Mouse (Mus musculus): ENCODE measurements around the gene Dusp3. TPM values are rescaled to one million over a fixed set of nuclear protein-coding genes. Genes with fewer than 3 reads are reported as not detected.

The Dusp3 gene
- polyA plus RNA-seq, 1 experiment from 2014 or later, result 29.7 TPM

DNA sequence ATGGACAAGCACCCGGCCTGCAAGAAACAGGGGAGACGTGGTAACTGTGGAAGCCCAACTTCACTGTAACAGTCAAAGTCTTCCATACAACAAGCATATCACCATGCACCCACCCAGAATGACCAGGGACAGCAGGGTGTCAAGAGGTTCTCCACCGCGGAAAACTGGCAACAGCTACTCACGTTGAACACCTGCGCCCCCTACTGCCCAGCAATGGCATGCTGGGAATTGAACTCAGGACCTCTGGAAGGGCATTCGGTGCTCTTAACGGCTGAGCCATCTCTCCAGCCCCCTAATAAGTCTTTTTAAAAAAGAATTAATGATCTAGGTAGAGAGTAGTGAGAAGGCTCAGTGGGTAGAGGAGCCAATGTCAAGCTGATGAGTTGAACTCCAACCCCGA lies 11.9 kb downstream of the Dusp3 start:
- no peaks in the 10 kb centered on the region for H3K4me1 ChIP-seq (ENCODE audit: control insufficient read depth, insufficient read depth, low read length)
- no peaks in the 10 kb centered on the region for H3K36me3 ChIP-seq (ENCODE audit: control insufficient read depth, insufficient read depth, low read length)
- 53% methylated on average over 9 of the region's 9 CpGs for WGBS
- no peaks in the 10 kb centered on the region for H3K27me3 ChIP-seq (ENCODE audit: control insufficient read depth, insufficient read depth, low read depth, low read length)
- no peak overlapping the region for H3K4me2 ChIP-seq (ENCODE audit: low read length)
- H3K9me3 ChIP-seq (replicated peaks; ENCODE audit: control insufficient read depth, low read length, poor library complexity, severe bottlenecking), result no peaks in the 10 kb centered on the region
- no peak overlapping the region for H3K9ac ChIP-seq (ENCODE audit: low read depth, low read length)
- H3K27ac ChIP-seq (ENCODE audit: low read length), result no peak overlapping the region
- no peak overlapping the region for H3K4me3 ChIP-seq (ENCODE audit: low read depth, low read length)
- no peak for ATAC-seq

DNA sequence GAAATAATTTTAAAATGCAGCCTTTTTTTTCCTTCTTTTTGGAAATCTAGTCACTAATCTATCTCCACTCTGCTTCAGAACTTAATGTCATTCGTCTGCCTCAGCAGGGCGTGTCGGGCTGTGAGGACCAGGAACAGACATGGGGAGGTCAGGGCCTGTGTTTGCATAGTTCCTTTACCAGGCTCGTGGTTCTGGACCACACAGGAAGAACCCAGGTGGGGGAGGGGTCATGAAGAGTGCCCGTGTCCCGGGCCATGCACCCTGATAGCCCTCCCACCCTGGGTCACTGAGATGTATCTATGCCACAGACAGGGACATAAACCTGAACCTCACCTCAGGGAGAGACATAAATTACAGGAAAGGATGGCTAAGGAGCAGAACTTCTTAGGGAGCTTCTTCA lies 12.6 kb downstream of the Dusp3 start:
- no peak for ATAC-seq
- 64% methylated on average over 6 of the region's 6 CpGs for WGBS

DNA sequence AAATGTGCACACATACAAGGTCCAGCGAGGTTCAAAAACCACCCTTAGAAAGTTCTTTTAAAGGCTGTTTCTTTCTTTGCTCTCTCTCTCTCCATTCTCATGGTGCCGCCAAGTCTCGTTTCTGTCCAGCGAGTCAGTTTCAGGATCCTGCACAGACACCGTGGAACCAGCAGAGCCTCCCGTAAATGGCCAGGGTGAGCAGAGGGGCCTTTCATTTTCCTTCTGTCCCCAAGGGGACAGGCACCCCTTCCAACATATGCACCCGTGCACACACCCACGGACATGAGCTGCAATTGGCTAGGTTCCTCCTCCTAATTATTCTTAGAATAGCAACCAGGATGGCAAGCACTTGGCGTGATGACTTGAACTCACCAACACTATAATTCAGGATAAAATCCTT lies 13.3 kb downstream of the Dusp3 start:
- no peak overlapping the region for H3K27ac ChIP-seq (ENCODE audit: low read length)
- H3K27me3 ChIP-seq (ENCODE audit: control insufficient read depth, insufficient read depth, low read depth, low read length), result no peaks in the 10 kb centered on the region
- whole genome bisulfite sequencing, result 72% methylated on average over 9 of the region's 9 CpGs
- no peak for ATAC-seq
- H3K9me3 ChIP-seq (replicated peaks; ENCODE audit: control insufficient read depth, low read length, poor library complexity, severe bottlenecking), result no peaks in the 10 kb centered on the region
- H3K4me2 ChIP-seq (ENCODE audit: low read length), result no peak overlapping the region
- no peak overlapping the region for H3K4me3 ChIP-seq (ENCODE audit: low read depth, low read length)
- H3K9ac ChIP-seq (ENCODE audit: low read depth, low read length), result no peak overlapping the region
- H3K4me1 ChIP-seq (ENCODE audit: control insufficient read depth, insufficient read depth, low read length), result no peaks in the 10 kb centered on the region; the same call in 1 of the 2 replicates
- H3K36me3 ChIP-seq (ENCODE audit: control insufficient read depth, insufficient read depth, low read length), result no peaks in the 10 kb centered on the region

More for the DNA sequence above, 12.6 kb downstream of the Dusp3 start:
- no peak overlapping the region for H3K9ac ChIP-seq (ENCODE audit: low read depth, low read length)
- H3K27me3 ChIP-seq (ENCODE audit: control insufficient read depth, insufficient read depth, low read depth, low read length), result no peaks in the 10 kb centered on the region
- no peaks in the 10 kb centered on the region for H3K9me3 ChIP-seq (replicated peaks; ENCODE audit: control insufficient read depth, low read length, poor library complexity, severe bottlenecking)
- no peak overlapping the region for H3K27ac ChIP-seq (ENCODE audit: low read length)
- H3K36me3 ChIP-seq (ENCODE audit: control insufficient read depth, insufficient read depth, low read length), result no peaks in the 10 kb centered on the region
- H3K4me3 ChIP-seq (ENCODE audit: low read depth, low read length), result no peak overlapping the region
- no peak overlapping the region for H3K4me2 ChIP-seq (ENCODE audit: low read length)
- no peaks in the 10 kb centered on the region for H3K4me1 ChIP-seq (ENCODE audit: control insufficient read depth, insufficient read depth, low read length)

DNA sequence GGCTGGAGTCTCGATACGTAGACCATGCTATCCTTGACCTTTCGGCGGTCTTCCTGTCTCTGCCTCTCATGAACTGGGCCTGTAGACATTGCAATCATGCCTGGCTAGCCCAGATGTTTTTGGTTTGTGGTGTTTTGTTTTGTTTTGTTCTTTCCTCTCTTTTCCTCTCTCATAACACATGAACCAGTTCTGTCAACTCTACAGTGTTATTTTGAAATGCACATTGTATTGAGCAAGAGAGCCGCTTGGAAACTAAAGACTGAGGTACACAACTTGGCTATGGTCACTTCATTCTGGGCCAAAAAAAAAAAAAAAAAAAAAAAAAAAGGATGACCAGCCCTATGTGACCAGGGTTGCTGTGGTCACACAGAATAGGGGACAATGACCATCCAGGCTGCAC lies 14.2 kb downstream of the Dusp3 start:
- H3K9ac ChIP-seq (ENCODE audit: low read depth, low read length), result no peak overlapping the region
- H3K27ac ChIP-seq (ENCODE audit: low read length), result no peak overlapping the region
- H3K27me3 ChIP-seq (ENCODE audit: control insufficient read depth, insufficient read depth, low read depth, low read length), result peaks cover under 1% of the 10 kb centered on the region; the same call in 1 of the 2 replicates
- H3K9me3 ChIP-seq (replicated peaks; ENCODE audit: control insufficient read depth, low read length, poor library complexity, severe bottlenecking), result no peaks in the 10 kb centered on the region
- no peak overlapping the region for H3K4me3 ChIP-seq (ENCODE audit: low read depth, low read length)
- no peaks in the 10 kb centered on the region; the same call in 1 of the 2 replicates for H3K4me1 ChIP-seq (ENCODE audit: control insufficient read depth, insufficient read depth, low read length)
- H3K4me2 ChIP-seq (ENCODE audit: low read length), result no peak overlapping the region
- H3K36me3 ChIP-seq (ENCODE audit: control insufficient read depth, insufficient read depth, low read length), result no peaks in the 10 kb centered on the region
- 89% methylated on average over 5 of the region's 5 CpGs for WGBS
- no peak for ATAC-seq

DNA sequence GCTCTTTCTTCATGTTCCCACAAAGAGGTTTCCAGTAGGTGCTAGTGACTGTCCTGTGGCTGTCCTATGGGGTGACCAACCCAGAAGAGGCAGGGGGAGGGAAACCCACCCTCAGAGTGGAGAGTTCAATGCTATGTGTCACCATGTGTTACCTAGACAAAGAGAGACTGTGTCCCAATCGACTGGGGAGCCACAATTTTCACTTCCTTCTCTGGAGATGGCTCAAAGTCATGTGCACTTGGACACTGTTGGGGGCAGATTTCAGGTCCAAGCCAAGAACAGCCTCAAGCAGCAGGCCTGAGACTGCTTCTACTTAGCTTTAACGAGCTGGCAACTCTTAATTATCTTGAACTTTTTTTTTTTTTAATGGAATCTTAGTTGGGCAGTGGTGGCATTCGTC lies 14.7 kb downstream of the Dusp3 start:
- Histone ChIP-seq H3K9ac (ENCODE audit: low read depth, low read length) (no peak overlapping the region), H3K4me3 (ENCODE audit: low read depth, low read length) (no peak overlapping the region), H3K4me2 (ENCODE audit: low read length) (no peak overlapping the region), H3K27ac (ENCODE audit: low read length) (no peak overlapping the region), H3K4me1 (ENCODE audit: control insufficient read depth, insufficient read depth, low read length) (no peaks in the 10 kb centered on the region; the same call in 1 of the 2 replicates), H3K9me3 (replicated peaks; ENCODE audit: control insufficient read depth, low read length, poor library complexity, severe bottlenecking) (no peaks in the 10 kb centered on the region), H3K36me3 (ENCODE audit: control insufficient read depth, insufficient read depth, low read length) (no peaks in the 10 kb centered on the region), H3K27me3 (ENCODE audit: control insufficient read depth, insufficient read depth, low read depth, low read length) (peaks cover 2% of the 10 kb centered on the region; the same call in 1 of the 2 replicates)
- no peak for ATAC-seq
- WGBS, result 93% methylated on average over 3 of the region's 3 CpGs

DNA sequence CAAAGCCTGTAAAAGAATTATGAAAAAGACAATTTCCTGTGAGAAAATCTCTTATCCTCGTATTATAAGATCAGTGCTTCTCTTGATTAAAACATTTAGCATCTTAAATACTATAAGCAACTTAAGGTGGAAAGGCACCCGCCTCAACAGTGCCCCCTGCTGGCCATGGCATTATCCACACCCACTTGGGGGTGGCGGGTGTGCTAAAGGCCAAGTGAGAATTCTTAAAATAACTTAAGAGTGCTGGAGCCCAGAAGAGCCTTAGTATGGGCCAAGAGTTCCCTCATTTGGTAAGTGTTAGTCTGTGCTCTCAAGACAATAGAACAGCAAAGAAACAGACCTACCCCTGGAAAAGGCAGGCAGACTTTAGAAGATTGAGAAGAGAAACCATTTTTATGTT lies 15.4 kb downstream of the Dusp3 start:
- no peak overlapping the region for H3K27ac ChIP-seq (ENCODE audit: low read length)
- H3K4me1 ChIP-seq (ENCODE audit: control insufficient read depth, insufficient read depth, low read length), result no peaks in the 10 kb centered on the region; the same call in 1 of the 2 replicates
- H3K27me3 ChIP-seq (ENCODE audit: control insufficient read depth, insufficient read depth, low read depth, low read length), result peaks cover 2% of the 10 kb centered on the region; the same call in 1 of the 2 replicates
- no peak for ATAC-seq
- H3K4me2 ChIP-seq (ENCODE audit: low read length), result no peak overlapping the region
- no peak overlapping the region for H3K4me3 ChIP-seq (ENCODE audit: low read depth, low read length)
- no peak overlapping the region for H3K9ac ChIP-seq (ENCODE audit: low read depth, low read length)
- 27% methylated on average over 3 of the region's 3 CpGs for WGBS
- no peaks in the 10 kb centered on the region for H3K9me3 ChIP-seq (replicated peaks; ENCODE audit: control insufficient read depth, low read length, poor library complexity, severe bottlenecking)
- H3K36me3 ChIP-seq (ENCODE audit: control insufficient read depth, insufficient read depth, low read length), result no peaks in the 10 kb centered on the region

DNA sequence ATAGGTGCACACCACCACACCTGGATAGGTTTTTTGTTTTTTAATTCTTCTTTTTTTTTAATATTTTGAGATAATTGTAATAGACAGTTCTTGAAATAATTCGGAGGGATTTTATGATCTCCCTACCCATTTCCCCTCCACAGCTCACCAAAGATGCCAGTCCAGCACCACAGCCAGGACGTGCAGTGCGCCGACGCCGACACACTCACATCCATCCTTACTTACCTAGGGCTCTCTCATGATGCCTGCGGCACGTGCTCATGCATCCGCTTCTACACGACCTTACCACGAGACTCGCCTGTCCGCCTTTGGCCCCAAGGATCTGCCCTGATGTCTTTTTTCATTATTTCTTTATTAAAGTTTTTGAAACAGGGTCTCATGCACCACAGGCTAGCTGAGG lies 17.0 kb downstream of the Dusp3 start:
- H3K4me1 ChIP-seq (ENCODE audit: control insufficient read depth, insufficient read depth, low read length), result no peaks in the 10 kb centered on the region; the same call in 1 of the 2 replicates
- H3K27me3 ChIP-seq (ENCODE audit: control insufficient read depth, insufficient read depth, low read depth, low read length), result peaks cover 15% of the 10 kb centered on the region
- no peak overlapping the region for H3K4me3 ChIP-seq (ENCODE audit: low read depth, low read length)
- no peak for ATAC-seq
- H3K9me3 ChIP-seq (replicated peaks; ENCODE audit: control insufficient read depth, low read length, poor library complexity, severe bottlenecking), result no peaks in the 10 kb centered on the region
- no peaks in the 10 kb centered on the region for H3K36me3 ChIP-seq (ENCODE audit: control insufficient read depth, insufficient read depth, low read length)
- WGBS, result 84% methylated on average over 13 of the region's 13 CpGs
- H3K9ac ChIP-seq (ENCODE audit: low read depth, low read length), result no peak overlapping the region
- no peak overlapping the region for H3K4me2 ChIP-seq (ENCODE audit: low read length)
- H3K27ac ChIP-seq (ENCODE audit: low read length), result no peak overlapping the region

DNA sequence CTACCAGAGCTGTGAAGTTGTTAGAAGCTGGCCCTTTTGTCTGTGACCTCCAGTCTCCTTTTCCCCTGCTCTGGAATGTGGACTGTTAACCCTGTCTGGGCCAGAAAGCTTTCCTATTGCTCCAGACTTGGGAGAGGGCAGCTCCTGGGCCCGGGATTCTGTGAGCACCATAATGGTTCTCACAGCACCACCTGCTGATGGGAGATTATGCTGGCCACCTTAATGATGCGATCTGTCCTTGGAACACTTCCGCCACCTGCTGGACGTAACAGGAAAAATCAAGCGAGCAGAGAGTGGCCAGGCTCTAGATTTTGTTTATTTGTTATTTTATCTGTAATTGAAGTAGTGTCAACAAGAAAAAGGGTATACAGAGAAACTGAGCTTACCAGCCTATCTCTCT lies 18.0 kb downstream of the Dusp3 start:
- WGBS, result 0% methylated on average over 5 of the region's 5 CpGs
- no peak overlapping the region for H3K4me3 ChIP-seq (ENCODE audit: low read depth, low read length)
- 0 out of 2 replicates have a peak, but pooled peaks have one; percentile 51 for ATAC-seq
- no peaks in the 10 kb centered on the region for H3K36me3 ChIP-seq (ENCODE audit: control insufficient read depth, insufficient read depth, low read length)
- H3K9me3 ChIP-seq (replicated peaks; ENCODE audit: control insufficient read depth, low read length, poor library complexity, severe bottlenecking), result no peaks in the 10 kb centered on the region
- no peak overlapping the region for H3K4me2 ChIP-seq (ENCODE audit: low read length)
- no peak overlapping the region for H3K27ac ChIP-seq (ENCODE audit: low read length)
- H3K27me3 ChIP-seq (ENCODE audit: control insufficient read depth, insufficient read depth, low read depth, low read length), result peaks cover 20% of the 10 kb centered on the region
- H3K4me1 ChIP-seq (ENCODE audit: control insufficient read depth, insufficient read depth, low read length), result peaks cover 2% of the 10 kb centered on the region; the same call in 1 of the 2 replicates
- H3K9ac ChIP-seq (ENCODE audit: low read depth, low read length), result no peak overlapping the region

DNA sequence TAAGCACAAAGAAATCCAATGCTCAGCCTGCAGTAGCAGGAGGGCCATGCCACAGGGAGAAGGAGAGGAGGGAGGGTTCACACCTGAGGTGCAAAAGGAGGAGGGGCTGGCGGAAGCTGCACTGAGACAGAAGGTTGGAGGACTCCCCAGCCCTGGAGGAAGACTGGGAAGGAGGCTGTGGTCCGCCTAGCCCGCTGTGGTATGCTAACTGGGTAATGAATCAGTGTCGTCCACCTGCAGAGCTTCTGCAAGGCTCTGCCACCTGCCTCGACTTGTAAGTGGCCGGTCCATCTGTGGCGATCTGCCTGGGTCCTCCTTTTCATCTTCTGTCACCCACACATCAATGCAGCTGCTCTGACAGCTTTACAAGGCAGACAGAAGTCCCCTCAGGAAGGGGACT lies 18.5 kb downstream of the Dusp3 start:
- 17% methylated on average over 7 of the region's 7 CpGs for WGBS
- Histone ChIP-seq H3K27me3 (ENCODE audit: control insufficient read depth, insufficient read depth, low read depth, low read length) (peaks cover 24% of the 10 kb centered on the region), H3K9me3 (replicated peaks; ENCODE audit: control insufficient read depth, low read length, poor library complexity, severe bottlenecking) (no peaks in the 10 kb centered on the region), H3K36me3 (ENCODE audit: control insufficient read depth, insufficient read depth, low read length) (no peaks in the 10 kb centered on the region), H3K27ac (ENCODE audit: low read length) (no peak overlapping the region), H3K4me1 (ENCODE audit: control insufficient read depth, insufficient read depth, low read length) (peaks cover 6% of the 10 kb centered on the region; the same call in 1 of the 2 replicates), H3K4me2 (ENCODE audit: low read length) (no peak overlapping the region), H3K4me3 (ENCODE audit: low read depth, low read length) (no peak overlapping the region), H3K9ac (ENCODE audit: low read depth, low read length) (no peak overlapping the region)
- ATAC-seq, result no peak
